Mouse (Mus musculus) CH12.LX (cell line): ENCODE measurements around the gene Prkcq. TPM values are rescaled to one million over a fixed set of nuclear protein-coding genes. Genes with fewer than 3 reads are reported as not detected.

Source experiments
- DNase-seq: peaks from one replicate; pipeline ENCODE4 v3.0.0-alpha.2; 2013; ENCODE audit errors: extremely low read depth
- H3K27ac ChIP-seq: 2 replicates; pipeline ENCODE4 v1.5.1; 2012; ENCODE audit warnings: low read depth, mild to moderate bottlenecking, control low read depth, moderate library complexity; ENCODE audit not compliant: insufficient read depth
- H3K27me3 ChIP-seq: replicated peaks from 2 replicates; pipeline ENCODE3; 2012; ENCODE audit warnings: inconsistent platforms
- H3K36me3 ChIP-seq, 2 experiments: replicated peaks in 1 of 2; 2 replicates each; pipeline versions ENCODE3 to v1.6.1; 2012; ENCODE audit warnings: inconsistent platforms in 1 of 2, low read length in 1 of 2, mild to moderate bottlenecking in 1 of 2, mixed read lengths in 1 of 2, moderate library complexity in 1 of 2; ENCODE audit not compliant: control insufficient read depth in 1 of 2, insufficient read depth in 1 of 2
- H3K4me1 ChIP-seq, 2 experiments: 2 replicates each; pipeline ENCODE4 v1.6.1; 2012; ENCODE audit warnings: inconsistent platforms in 1 of 2, moderate library complexity in 1 of 2; ENCODE audit not compliant: insufficient read depth in 2 of 2, control insufficient read depth in 1 of 2
- H3K4me2 ChIP-seq: 2 replicates; pipeline ENCODE4 v1.6.1; 2012; ENCODE audit warnings: low read depth, mild to moderate bottlenecking, control low read depth; ENCODE audit not compliant: poor library complexity, insufficient read depth, severe bottlenecking
- H3K4me3 ChIP-seq, 3 experiments: fragments of 150-350 bp in 1 of 3; sonication (generic) in 1 of 3; replicated peaks in 1 of 3; 2 replicates each; pipeline versions ENCODE3 to v1.5.1; 2011 to 2012; ENCODE audit warnings: low read depth in 2 of 3, low read length in 2 of 3, mild to moderate bottlenecking in 2 of 3, moderate library complexity in 2 of 3, control low read depth in 1 of 3, improper control_type of control experiment in 1 of 3, inconsistent platforms in 1 of 3, mixed read lengths in 1 of 3; ENCODE audit not compliant: poor library complexity in 1 of 3
- H3K79me2 ChIP-seq: replicated peaks from 2 replicates; pipeline ENCODE4 v1.6.1; 2012; ENCODE audit warnings: mild to moderate bottlenecking, moderate library complexity; ENCODE audit not compliant: control insufficient read depth, poor library complexity, insufficient read depth, severe bottlenecking; ENCODE audit errors: extremely low read depth
- H3K9ac ChIP-seq: 2 replicates; pipeline ENCODE4 v1.6.1; 2012; ENCODE audit warnings: low read depth, mild to moderate bottlenecking, control low read depth, moderate library complexity; ENCODE audit not compliant: insufficient read depth
- H3K9me3 ChIP-seq: replicated peaks from 2 replicates; pipeline ENCODE3; 2012; ENCODE audit warnings: low read length, inconsistent platforms, mixed read lengths
- BHLHE40 ChIP-seq: IDR thresholded peaks from 2 replicates; pipeline ENCODE4 v1.6.1; 2011; ENCODE audit warnings: mild to moderate bottlenecking, low read depth, low read length, improper control_type of control experiment
- CHD1 ChIP-seq: IDR thresholded peaks from 2 replicates; pipeline ENCODE4 v1.6.1; 2012; ENCODE audit warnings: low read depth, low read length, improper control_type of control experiment, inconsistent platforms
- CTCF ChIP-seq, 2 experiments: IDR thresholded peaks in 1 of 2; conservative IDR thresholded peaks in 1 of 2; 2 replicates each; pipeline ENCODE4 v1.5.1; 2011 to 2012; ENCODE audit warnings: low read depth in 2 of 2, low read length in 2 of 2, improper control_type of control experiment in 1 of 2, inconsistent platforms in 1 of 2, mild to moderate bottlenecking in 1 of 2, moderate library complexity in 1 of 2
- EP300 ChIP-seq: IDR thresholded peaks from 2 replicates; pipeline ENCODE4 v1.6.1; 2011; ENCODE audit warnings: low read length, improper control_type of control experiment
- ETS1 ChIP-seq: conservative IDR thresholded peaks from 2 replicates; pipeline ENCODE4 v1.6.1; 2012; ENCODE audit warnings: low read depth, mild to moderate bottlenecking, inconsistent platforms, low read length, improper control_type of control experiment, moderate library complexity
- HCFC1 ChIP-seq: IDR thresholded peaks from 2 replicates; pipeline ENCODE4 v1.6.1; 2012; ENCODE audit warnings: low read depth, mild to moderate bottlenecking, inconsistent platforms, low read length, improper control_type of control experiment
- IRF4 ChIP-seq: IDR thresholded peaks from 2 replicates; pipeline ENCODE4 v1.6.1; 2014; ENCODE audit warnings: low read depth, mild to moderate bottlenecking, inconsistent platforms, low read length, improper control_type of control experiment
- JUN ChIP-seq: IDR thresholded peaks from 2 replicates; pipeline ENCODE4 v1.6.1; 2011; ENCODE audit warnings: low read depth, mild to moderate bottlenecking, low read length, improper control_type of control experiment, moderate library complexity; ENCODE audit not compliant: insufficient read depth
- JUND ChIP-seq: conservative IDR thresholded peaks from 2 replicates; pipeline ENCODE4 v1.6.1; 2011; ENCODE audit warnings: low read depth, low read length, improper control_type of control experiment
- KAT2A ChIP-seq: IDR thresholded peaks from 2 replicates; pipeline ENCODE4 v1.6.1; 2012; ENCODE audit warnings: low read length, improper control_type of control experiment, inconsistent platforms; ENCODE audit not compliant: insufficient replicate concordance
- MAFK ChIP-seq: IDR thresholded peaks from 2 replicates; pipeline ENCODE4 v1.6.1; 2011; ENCODE audit warnings: low read length, improper control_type of control experiment; ENCODE audit not compliant: insufficient replicate concordance
- MAZ ChIP-seq: IDR thresholded peaks from 2 replicates; pipeline ENCODE4 v1.6.1; 2012; ENCODE audit warnings: low read depth, mild to moderate bottlenecking, inconsistent platforms, low read length, improper control_type of control experiment, moderate library complexity
- MEF2A ChIP-seq: IDR thresholded peaks from 2 replicates; pipeline ENCODE4 v1.6.1; 2014; ENCODE audit warnings: low read depth, mild to moderate bottlenecking, inconsistent platforms, low read length, improper control_type of control experiment, borderline replicate concordance
- MXI1 ChIP-seq: IDR thresholded peaks from 2 replicates; pipeline ENCODE4 v1.6.1; 2011; ENCODE audit warnings: mild to moderate bottlenecking, low read depth, low read length, improper control_type of control experiment
- MYC ChIP-seq: IDR thresholded peaks from 2 replicates; pipeline ENCODE4 v1.6.1; 2011; ENCODE audit warnings: low read depth, mild to moderate bottlenecking, improper control_type of control experiment, low read length
- NELFE ChIP-seq: IDR thresholded peaks from 2 replicates; pipeline ENCODE4 v1.6.1; 2011; ENCODE audit warnings: low read depth, low read length, improper control_type of control experiment
- NRF1 ChIP-seq: IDR thresholded peaks from 2 replicates; pipeline ENCODE4 v1.6.1; 2014; ENCODE audit warnings: low read depth, mild to moderate bottlenecking, inconsistent platforms, low read length, improper control_type of control experiment, moderate library complexity
- PAX5 ChIP-seq: IDR thresholded peaks from 2 replicates; pipeline ENCODE4 v1.6.1; 2012; ENCODE audit warnings: low read length, inconsistent platforms, mixed read lengths
- POLR2A ChIP-seq: IDR thresholded peaks from 2 replicates; pipeline ENCODE4 v1.6.1; 2011; ENCODE audit warnings: low read depth, mild to moderate bottlenecking, improper control_type of control experiment, low read length
- RAD21 ChIP-seq: IDR thresholded peaks from 2 replicates; pipeline ENCODE4 v1.6.1; 2011; ENCODE audit warnings: low read depth, mild to moderate bottlenecking, low read length, improper control_type of control experiment, moderate library complexity
- RCOR1 ChIP-seq: conservative IDR thresholded peaks from 2 replicates; pipeline ENCODE4 v1.6.1; 2012; ENCODE audit warnings: low read depth, mild to moderate bottlenecking, inconsistent platforms, low read length, improper control_type of control experiment
- SIN3A ChIP-seq: IDR thresholded peaks from 2 replicates; pipeline ENCODE4 v1.6.1; 2012; ENCODE audit warnings: low read length, improper control_type of control experiment, inconsistent platforms
- SMC3 ChIP-seq: IDR thresholded peaks from 2 replicates; pipeline ENCODE4 v1.6.1; 2011; ENCODE audit warnings: low read depth, low read length, improper control_type of control experiment
- USF1 ChIP-seq: IDR thresholded peaks from 2 replicates; pipeline ENCODE4 v1.6.1; 2014; ENCODE audit warnings: low read depth, mild to moderate bottlenecking, inconsistent platforms, low read length, improper control_type of control experiment
- ZKSCAN1 ChIP-seq: IDR thresholded peaks from 2 replicates; pipeline ENCODE4 v1.6.1; 2012; ENCODE audit warnings: low read depth, inconsistent platforms, low read length, improper control_type of control experiment, borderline replicate concordance
- ZMIZ1 ChIP-seq: IDR thresholded peaks from 2 replicates; pipeline ENCODE4 v1.6.1; 2012; ENCODE audit warnings: low read depth, mild to moderate bottlenecking, inconsistent platforms, low read length, improper control_type of control experiment
- ZNF384 ChIP-seq: IDR thresholded peaks from 2 replicates; pipeline ENCODE4 v1.6.1; 2012; ENCODE audit warnings: low read depth, low read length, improper control_type of control experiment, inconsistent platforms
- dilution Hi-C: fragments of 300-500 bp; cut with MboI; formaldehyde crosslinking; loops from 2 replicates; pipeline ENCODE4 v1.14.3; 2020; ENCODE audit warnings: low sequenced_read_pairs; ENCODE audit not compliant: extremely low pct_unique_long_range_greater_than_20kb, extremely low pct_ligation_motif_present
- in situ Hi-C: fragments of 300-500 bp; cut with MboI; formaldehyde crosslinking; loops from 3 replicates; pipeline ENCODE4 v1.14.3; 2019; ENCODE audit warnings: low sequenced_read_pairs, low pct_ligation_motif_present, low pct_unique_long_range_greater_than_20kb, mixed read lengths
- polyA plus RNA-seq: library from polyadenylated mRNA; unstranded; fragments of >175 nt; gene quantifications from 2 replicates; pipeline ENCODE4 v1.2.1, GENCODE M21; 2012; ENCODE audit warnings: low read depth; ENCODE audit not compliant: insufficient read length
- total RNA-seq, 2 experiments: library from RNA; depleted of rRNA; stranded (reverse); fragments of 300-350 nt in 1 of 2; fragments of >200 nt in 1 of 2; gene quantifications; 2 replicates each; pipeline ENCODE4 v1.2.3; 2012 to 2014

Prkcq gene
- total and polyA plus RNA-seq, 3 experiments, result not detected

GRCm38 (mm10) chr2:11159641-11160040, 12.3 kb upstream of the Prkcq start:
- dilution Hi-C loops, result no loop called here
- Histone ChIP-seq H3K4me2 (peak overlapping the region; percentile 36; the same call in 1 of the 2 replicates), H3K27ac (no peak overlapping the region), H3K9me3 (no peaks in the 10 kb centered on the region), H3K9ac (no peak overlapping the region), H3K36me3 (no peaks in the 10 kb centered on the region), H3K79me2 (no peaks in the 10 kb centered on the region), H3K4me1 (peaks cover 0 to 3% of the 10 kb centered on the region in 2 experiments; a peak in 1 of 4 replicates), H3K4me3 (no peak overlapping the region), H3K27me3 (no peaks in the 10 kb centered on the region)
- TF ChIP-seq ETS1 (no peak), MAZ (no peak), RCOR1 (no peak), CTCF (conservative IDR thresholded peaks at IDR 0.05 in 1 of 2, IDR thresholded peaks at IDR 0.05 in 1 of 2; ENCODE audit: low read depth in 2 of 2, low read length in 2 of 2) (no peak), NRF1 (no peak), HCFC1 (no peak), MAFK (no peak), EP300 (no peak), MEF2A (no peak), BHLHE40 (no peak), RAD21 (no peak), POLR2A (no peak), MYC (no peak), SIN3A (no peak), ZNF384 (no peak), PAX5 (no peak), MXI1 (no peak)
- in situ Hi-C loops, result no loop called here
- DNase-seq, result no peak

DNA sequence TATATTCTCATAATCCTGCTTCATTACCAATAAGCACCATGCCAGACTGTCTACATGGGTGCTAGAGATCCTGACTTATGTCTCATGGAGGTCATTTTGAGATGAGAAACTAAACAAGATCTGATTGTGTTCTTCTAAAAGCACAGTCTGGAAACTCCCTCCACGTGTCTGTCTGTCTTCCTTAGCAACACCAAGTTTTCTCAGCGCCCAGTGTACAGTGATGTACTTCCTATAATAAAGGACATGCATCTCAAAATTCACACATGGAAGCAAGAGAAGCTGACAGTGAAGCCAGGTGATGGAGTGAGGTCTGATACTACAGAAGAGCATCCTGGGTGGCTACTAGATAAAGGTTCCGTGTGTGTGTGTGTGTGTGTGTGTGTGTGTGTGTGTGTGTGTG, 11.2 kb upstream of the Prkcq start:
- H3K36me3 ChIP-seq, result no peaks in the 10 kb centered on the region
- no peak overlapping the region for H3K9ac ChIP-seq
- no peak for DNase-seq
- H3K9me3 ChIP-seq, result no peaks in the 10 kb centered on the region
- no peak overlapping the region for H3K27ac ChIP-seq
- no peaks in the 10 kb centered on the region for H3K79me2 ChIP-seq
- TF ChIP-seq USF1, result no peak
- no peak for TF ChIP-seq ZNF384
- TF ChIP-seq JUND, result no peak
- no peak for TF ChIP-seq CHD1
- TF ChIP-seq CTCF (conservative IDR thresholded peaks at IDR 0.05 in 1 of 2, IDR thresholded peaks at IDR 0.05 in 1 of 2; ENCODE audit: low read depth in 2 of 2, low read length in 2 of 2), result no peak
- TF ChIP-seq MXI1, result no peak
- TF ChIP-seq RCOR1, result no peak
- no peak for TF ChIP-seq KAT2A
- TF ChIP-seq SMC3, result no peak
- no peak for TF ChIP-seq MAFK
- TF ChIP-seq NELFE, result no peak
- TF ChIP-seq JUN, result no peak
- TF ChIP-seq ZMIZ1, result no peak
- no peak for TF ChIP-seq MAZ
- no peak for TF ChIP-seq NRF1
- no peak for TF ChIP-seq POLR2A
- no peak for TF ChIP-seq IRF4
- no peak for TF ChIP-seq ZKSCAN1
- TF ChIP-seq HCFC1, result no peak
- H3K4me3 ChIP-seq, result no peak overlapping the region
- no peaks in the 10 kb centered on the region for H3K27me3 ChIP-seq
- dilution Hi-C loops (no loop called here), in situ Hi-C loops (no loop called here)
- H3K4me1 ChIP-seq, result peaks cover 0 to 3% of the 10 kb centered on the region in 2 experiments; a peak in 1 of 4 replicates
- H3K4me2 ChIP-seq, result no peak overlapping the region
